10 mouse cellular contexts compared by ENCODE assay signal in genomic region chr3:19406351-19407151, GRCm38 (mm10).
DNase-seq lines count a peak whose midpoint lies in the region; ATAC-seq lines count a peak whose summit lies in the region.
"Had no signal": no experiment of that assay in that cellular context is flagged by ENCODE, and none has a peak within 500 bp of the region (broad histone marks: within the 10 kb centered on the region; RNA-seq: fewer than 3 reads in every experiment).

No protein-coding gene starts in this region.

- DNase-seq in Muller cell, postnatal 12 days (ENCODE audit: inconsistent ontology term): peak; percentile 98
- peak; percentile 15 for DNase-seq in embryonic facial prominence, embryonic 10.5 days (ENCODE audit: low spot score)
- DNase-seq in midbrain, embryonic 11.5 days (ENCODE audit: low spot score, missing footprints): peak; percentile 86
- no peak for DNase-seq in liver
- DNase-seq in thymus, postnatal 25 days: no peak
- no peak for DNase-seq in adrenal gland, postnatal 4 days (ENCODE audit: low spot score in 2 of 2)
- no peak for DNase-seq in kidney, postnatal 10 days

- H3K9ac ChIP-seq in hindbrain, embryonic 15.5 days: 0 out of 2 replicates have a peak overlapping the region, but pooled peaks have one; percentile 5
- H3K9ac ChIP-seq in midbrain, embryonic 11.5 days (ENCODE audit: low read length): no peak overlapping the region

- 0 out of 2 replicates have a peak, but pooled peaks cover 6% of the 10 kb centered on the region for H3K4me1 ChIP-seq in embryonic facial prominence, embryonic 10.5 days
- peaks cover 7% of the 10 kb centered on the region; the same call in 1 of the 2 replicates for H3K4me1 ChIP-seq in hindbrain, embryonic 15.5 days (replicated peaks)
- H3K4me1 ChIP-seq in midbrain, embryonic 11.5 days (ENCODE audit: control insufficient read depth, insufficient read depth, low read length): peaks cover 2% of the 10 kb centered on the region; the same call in 1 of the 2 replicates
- H3K4me1 ChIP-seq: heart, embryonic 10.5 days had no signal

- peak overlapping the region; percentile 47 for H3K4me2 ChIP-seq in hindbrain, embryonic 15.5 days
- H3K4me2 ChIP-seq in midbrain, embryonic 11.5 days: no peak overlapping the region

- H3K4me3 ChIP-seq in embryonic facial prominence, embryonic 10.5 days: no peak overlapping the region
- peak overlapping the region; percentile 16; the same call in 1 of the 2 replicates for H3K4me3 ChIP-seq in hindbrain, embryonic 15.5 days
- no peak overlapping the region for H3K4me3 ChIP-seq in midbrain, embryonic 11.5 days (ENCODE audit: low read depth, low read length)
- H3K4me3 ChIP-seq: heart, embryonic 10.5 days; megakaryocyte, embryonic 14.5 days had no signal

- WGBS in embryonic facial prominence, embryonic 10.5 days: 50% methylated on average over 14 of the region's 14 CpGs
- WGBS in hindbrain, embryonic 15.5 days: 31% methylated on average over 14 of the region's 14 CpGs
- 48% methylated on average over 14 of the region's 14 CpGs for WGBS in midbrain, embryonic 11.5 days

- no peaks in the 10 kb centered on the region for H3K36me3 ChIP-seq in embryonic facial prominence, embryonic 10.5 days (replicated peaks)
- H3K36me3 ChIP-seq in hindbrain, embryonic 15.5 days: no peaks in the 10 kb centered on the region
- no peaks in the 10 kb centered on the region for H3K36me3 ChIP-seq in midbrain, embryonic 11.5 days (ENCODE audit: control insufficient read depth, insufficient read depth, low read length)
- H3K36me3 ChIP-seq: heart, embryonic 10.5 days had no signal

- peak; percentile 91 for ATAC-seq in hindbrain, embryonic 15.5 days (ENCODE audit: low FRiP score, low read depth)
- ATAC-seq in midbrain, embryonic 11.5 days (ENCODE audit: low FRiP score): peak; percentile 84

- H3K27me3 ChIP-seq in embryonic facial prominence, embryonic 10.5 days (replicated peaks; ENCODE audit: low read depth, poor library complexity, severe bottlenecking): no peaks in the 10 kb centered on the region
- no peaks in the 10 kb centered on the region for H3K27me3 ChIP-seq in hindbrain, embryonic 15.5 days
- no peaks in the 10 kb centered on the region for H3K27me3 ChIP-seq in midbrain, embryonic 11.5 days (ENCODE audit: control insufficient read depth, insufficient read depth, low read length)
- H3K27me3 ChIP-seq: megakaryocyte, embryonic 14.5 days had no signal

- peak overlapping the region; percentile 65 for H3K27ac ChIP-seq in embryonic facial prominence, embryonic 10.5 days (replicated peaks)
- H3K27ac ChIP-seq in hindbrain, embryonic 15.5 days (replicated peaks): peak overlapping the region; percentile 72
- no peak overlapping the region for H3K27ac ChIP-seq in midbrain, embryonic 11.5 days (ENCODE audit: low read depth, low read length)
- H3K27ac ChIP-seq: heart, embryonic 10.5 days had no signal

- H3K9me3 ChIP-seq in embryonic facial prominence, embryonic 10.5 days: no peaks in the 10 kb centered on the region
- H3K9me3 ChIP-seq in hindbrain, embryonic 15.5 days: no peaks in the 10 kb centered on the region
- H3K9me3 ChIP-seq in midbrain, embryonic 11.5 days (ENCODE audit: control insufficient read depth, low read length): no peaks in the 10 kb centered on the region
- H3K9me3 ChIP-seq: heart, embryonic 10.5 days; megakaryocyte, embryonic 14.5 days had no signal

Comparison
In these comparisons a context has a peak if more than half of its experiments do, and no peak if none do; other contexts are left out.
1. DNase-seq: peak in Muller cell, postnatal 12 days (single experiment), embryonic facial prominence, embryonic 10.5 days (single experiment) and midbrain, embryonic 11.5 days (single experiment); none in liver (single experiment), thymus, postnatal 25 days (single experiment), adrenal gland, postnatal 4 days (0 of 2) and kidney, postnatal 10 days (single experiment).